Mouse (Mus musculus) lung, postnatal 0 days (tissue): ENCODE data around the gene Mpzl2. TPM values are rescaled to one million over a fixed set of nuclear protein-coding genes. Genes with fewer than 3 reads are reported as not detected.
"Not testable (repeated sequence)": the region's sequence is repeated elsewhere in the genome, so short reads cannot be mapped to it uniquely, and the experiment has no call there.

Source experiments
- ATAC-seq: fragments of 200-750 bp; cut with Nextera tagmentation; 2 replicates; pipeline ENCODE4 v1.8.0; 2017; ENCODE audit warnings: moderate library complexity
- DNase-seq: peaks from one replicate; pipeline ENCODE4 v3.0.0-alpha.2; 2016; ENCODE audit warnings: low spot score
- H3K27ac ChIP-seq: fragments of 300-500 bp; sonication (generic); 2 replicates; pipeline ENCODE4 v1.5.1; 2014; ENCODE audit warnings: antibody characterized with exemption, mild to moderate bottlenecking, low read length, mixed read lengths
- H3K27me3 ChIP-seq: fragments of 300-500 bp; sonication (generic); replicated peaks from 2 replicates; pipeline ENCODE4 v1.6.1; 2014; ENCODE audit warnings: low read length, mixed read lengths; ENCODE audit not compliant: insufficient read depth
- H3K36me3 ChIP-seq: fragments of 300-500 bp; sonication (generic); 2 replicates; pipeline ENCODE4 v1.6.1; 2014; ENCODE audit warnings: low read length, mixed read lengths; ENCODE audit not compliant: insufficient read depth
- H3K4me1 ChIP-seq: fragments of 300-500 bp; sonication (generic); 2 replicates; pipeline ENCODE4 v1.6.1; 2014; ENCODE audit warnings: antibody characterized with exemption, low read depth, low read length, mixed read lengths; ENCODE audit not compliant: insufficient read depth
- H3K4me2 ChIP-seq: fragments of 300-500 bp; sonication (generic); replicated peaks from 2 replicates; pipeline ENCODE4 v1.6.1; 2014; ENCODE audit warnings: low read depth, mild to moderate bottlenecking, low read length, moderate library complexity, mixed read lengths
- H3K4me3 ChIP-seq: fragments of 300-500 bp; sonication (generic); 2 replicates; pipeline ENCODE4 v1.5.1; 2014; ENCODE audit warnings: low read depth, low read length
- H3K9ac ChIP-seq: fragments of 300-500 bp; sonication (generic); replicated peaks from 2 replicates; pipeline ENCODE4 v1.6.1; 2014; ENCODE audit warnings: low read depth, mild to moderate bottlenecking
- H3K9me3 ChIP-seq: fragments of 300-500 bp; sonication (generic); 2 replicates; pipeline ENCODE4 v1.6.1; 2016; ENCODE audit warnings: low read length, mixed read lengths
- CTCF ChIP-seq: IDR thresholded peaks from 2 replicates; pipeline ENCODE4 v1.5.1; 2016; ENCODE audit warnings: antibody characterized with exemption, mild to moderate bottlenecking
- EP300 ChIP-seq: IDR thresholded peaks from 2 replicates; pipeline ENCODE4 v1.6.1; 2016; ENCODE audit warnings: antibody characterized with exemption, mild to moderate bottlenecking, control low read depth
- WGBS: fragments of 180-500 bp; shearing (Covaris S2); extraction: QIAGEN DNeasy Blood & Tissue Kit; methylation state at CpG from one replicate; pipeline ENCODE4 v1.1.7; 2014; 5-methylcytosine and 5-hydroxymethylcytosine counted together
- polyA plus RNA-seq: library from polyadenylated mRNA; unstranded; fragments of >200 nt; fragmentation: Nextera tagmentation; extraction: Ambion mirVana; gene quantifications from 2 replicates; pipeline ENCODE4 v1.2.1, GENCODE M21; 2015

Mpzl2 gene
- polyA plus RNA-seq, 1 experiment from 2014 or later, result 4.3 TPM

DNA sequence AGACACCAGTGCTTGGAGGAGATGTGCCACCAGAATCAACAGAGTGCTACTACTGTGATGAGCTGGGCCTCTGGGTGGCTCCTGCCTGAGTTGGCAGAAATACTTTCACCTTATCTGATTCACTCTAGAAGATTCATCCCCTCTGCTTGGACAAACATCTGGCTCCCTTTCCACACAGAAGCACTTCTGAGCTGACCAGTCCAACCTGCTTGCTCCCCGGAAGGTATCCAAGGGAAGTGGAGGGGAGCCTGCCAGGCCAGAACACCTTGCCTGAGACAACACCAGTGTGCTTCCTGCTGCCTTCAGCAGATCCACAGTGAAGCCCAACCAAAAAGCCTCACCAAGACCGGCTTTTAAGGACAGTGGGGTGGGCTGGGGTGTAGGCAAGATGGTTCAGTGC, 15.4 kb upstream of the Mpzl2 start:
- no peak overlapping the region for H3K4me2 ChIP-seq
- ATAC-seq (no peak), DNase-seq (no peak)
- no peaks in the 10 kb centered on the region for H3K27me3 ChIP-seq
- H3K27ac ChIP-seq, result no peak overlapping the region
- H3K9me3 ChIP-seq, result no peaks in the 10 kb centered on the region
- no peaks in the 10 kb centered on the region for H3K36me3 ChIP-seq
- 52% methylated on average over 2 of the region's 2 CpGs for WGBS
- H3K4me3 ChIP-seq, result no peak overlapping the region
- no peak overlapping the region for H3K9ac ChIP-seq
- TF ChIP-seq EP300 (no peak), CTCF (no peak)
- H3K4me1 ChIP-seq, result no peaks in the 10 kb centered on the region

GRCm38 (mm10) chr9:45027376-45027775, 12.2 kb upstream of the Mpzl2 start:
- TF ChIP-seq EP300 (no peak), CTCF (no peak)
- Histone ChIP-seq H3K9me3 (no peaks in the 10 kb centered on the region), H3K4me1 (no peaks in the 10 kb centered on the region), H3K36me3 (no peaks in the 10 kb centered on the region), H3K4me2 (no peak overlapping the region), H3K27me3 (no peaks in the 10 kb centered on the region), H3K27ac (no peak overlapping the region), H3K9ac (no peak overlapping the region), H3K4me3 (no peak overlapping the region)
- no peak for ATAC-seq
- WGBS, result 52% methylated on average over 8 of the region's 8 CpGs
- peak; percentile 23 for DNase-seq

- Histone ChIP-seq H3K9me3 (no peaks in the 10 kb centered on the region), H3K4me2 (no peak overlapping the region), H3K9ac (no peak overlapping the region), H3K36me3 (no peaks in the 10 kb centered on the region), H3K4me1 (no peaks in the 10 kb centered on the region), H3K4me3 (no peak overlapping the region), H3K27me3 (no peaks in the 10 kb centered on the region), H3K27ac (no peak overlapping the region)
- no peak for DNase-seq
- no peak for ATAC-seq
- TF ChIP-seq EP300 (no peak), CTCF (no peak)
- WGBS, result 45% methylated on average over 6 of the region's 6 CpGs
These were observed 9.3 kb upstream of the Mpzl2 start for GRCm38 (mm10) chr9:45030341-45030740.

DNA sequence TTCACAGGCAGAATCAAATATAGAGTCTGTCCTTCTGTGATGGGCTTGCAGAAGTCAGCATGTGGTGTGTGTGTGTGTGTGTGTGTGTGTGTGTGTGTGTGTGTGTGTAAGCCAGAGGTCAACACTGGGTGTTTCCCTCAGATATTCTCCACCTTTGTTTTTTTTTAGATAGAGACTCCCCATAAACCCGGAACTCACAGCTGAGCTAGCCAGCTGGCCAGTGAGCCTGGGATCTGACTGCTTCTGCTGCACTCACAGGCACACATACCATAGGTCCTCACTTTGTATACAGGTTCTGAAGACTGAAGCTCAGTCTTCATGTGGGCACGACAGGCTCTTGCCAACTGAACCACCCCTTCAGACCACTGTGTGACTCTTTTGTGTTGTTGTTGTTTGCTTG, 7.3 kb upstream of the Mpzl2 start:
- TF ChIP-seq EP300, result no peak
- TF ChIP-seq CTCF, result no peak
- Histone ChIP-seq H3K27me3 (no peaks in the 10 kb centered on the region), H3K27ac (no peak overlapping the region), H3K4me3 (no peak overlapping the region), H3K4me2 (no peak overlapping the region), H3K4me1 (no peaks in the 10 kb centered on the region), H3K36me3 (no peaks in the 10 kb centered on the region), H3K9me3 (no peaks in the 10 kb centered on the region), H3K9ac (no peak overlapping the region)
- no peak for DNase-seq
- no peak for ATAC-seq
- WGBS, result 51% methylated on average over 2 of the region's 2 CpGs

DNA sequence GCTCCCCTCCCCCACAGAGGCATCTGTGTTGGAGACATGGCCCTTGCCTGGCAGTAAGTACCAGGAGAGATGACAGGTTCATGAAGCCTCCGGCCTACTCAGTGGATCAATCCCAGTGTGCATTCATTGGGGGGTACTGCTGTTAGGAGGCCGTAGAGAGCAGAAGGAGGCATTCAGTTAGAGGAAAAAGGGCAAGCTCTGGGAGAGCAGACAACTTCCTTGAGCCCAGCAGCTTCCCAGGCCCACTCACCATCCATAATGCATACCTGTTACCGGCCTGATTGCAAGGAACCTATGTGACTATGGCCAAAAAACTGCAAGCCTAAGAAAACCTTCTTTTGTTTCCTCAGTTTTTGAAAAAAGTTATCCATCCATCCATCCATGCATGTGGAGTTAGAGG, 5.1 kb upstream of the Mpzl2 start:
- 73% methylated on average over 3 of the region's 3 CpGs for WGBS
- Histone ChIP-seq H3K27me3 (no peaks in the 10 kb centered on the region), H3K4me1 (no peaks in the 10 kb centered on the region), H3K9ac (no peak overlapping the region), H3K9me3 (no peaks in the 10 kb centered on the region), H3K36me3 (no peaks in the 10 kb centered on the region), H3K27ac (no peak overlapping the region), H3K4me2 (no peak overlapping the region), H3K4me3 (no peak overlapping the region)
- TF ChIP-seq EP300 (no peak), CTCF (no peak)
- DNase-seq (no peak), ATAC-seq (no peak)

DNA sequence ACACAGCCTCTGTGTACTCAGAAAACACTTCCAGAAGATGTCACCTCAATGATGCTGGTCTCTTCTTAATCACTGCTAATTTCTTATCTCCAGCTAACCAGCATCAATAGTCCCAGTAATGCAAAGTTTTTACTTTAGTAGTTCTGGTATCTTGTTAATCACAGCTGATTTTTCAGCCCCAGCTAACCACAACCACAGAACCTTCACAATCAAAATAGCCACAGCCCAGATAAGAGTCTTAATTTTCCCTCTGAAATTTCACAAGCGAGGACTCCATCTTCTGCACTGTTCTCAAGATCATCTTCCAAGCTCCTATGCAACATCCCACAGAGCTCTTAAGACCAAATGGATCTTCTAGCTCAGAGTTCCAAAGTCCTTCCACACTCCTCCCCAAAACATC, 1.8 kb upstream of the Mpzl2 start:
- not testable (repeated sequence) for H3K36me3 ChIP-seq, DNase-seq, H3K4me1 ChIP-seq, H3K9ac ChIP-seq, H3K4me3 ChIP-seq, ATAC-seq, H3K4me2 ChIP-seq, H3K27ac ChIP-seq, H3K27me3 ChIP-seq, H3K9me3 ChIP-seq
- WGBS, result 73% methylated on average over 1 of the region's 1 CpGs

DNA sequence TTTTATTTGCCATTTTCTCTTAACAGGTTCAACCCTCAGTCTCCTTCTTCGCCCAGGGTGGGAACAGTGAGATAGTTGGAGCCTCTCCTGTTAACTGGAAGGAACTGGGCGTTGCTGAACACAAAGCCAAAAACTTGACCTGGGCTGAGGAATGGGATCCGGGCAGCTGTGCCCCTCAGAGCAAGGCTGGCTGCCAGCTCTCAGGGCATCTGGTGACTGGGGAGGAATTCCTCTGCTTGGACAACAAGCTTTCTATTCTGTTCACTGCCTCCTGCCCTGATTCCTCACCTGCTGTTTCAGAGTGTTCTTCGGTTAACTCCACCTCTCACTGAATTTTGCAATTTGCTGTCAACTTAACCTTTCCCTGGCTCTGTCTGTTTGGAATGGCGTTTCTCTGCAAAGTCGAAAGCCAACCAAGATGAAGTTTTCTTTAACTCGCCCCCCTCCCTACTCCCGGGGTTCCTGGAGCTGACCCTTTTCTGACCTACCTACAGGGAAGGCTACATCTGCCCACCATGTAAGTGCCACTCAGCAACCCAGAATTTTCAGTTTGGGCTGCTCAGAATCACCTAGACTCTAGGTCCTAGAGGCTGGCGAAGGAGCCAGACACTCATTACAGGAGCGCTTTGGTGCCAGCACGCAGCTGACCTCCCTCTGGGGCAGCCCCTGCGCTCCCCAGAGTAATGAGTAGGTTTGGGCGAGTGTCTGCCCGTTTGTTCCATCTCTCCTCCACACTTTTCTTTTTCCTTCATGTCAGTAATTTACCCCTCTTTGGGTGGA, 657 bp downstream of the Mpzl2 start:
- Histone ChIP-seq H3K27ac (no peak overlapping the region), H3K27me3 (no peaks in the 10 kb centered on the region), H3K4me3 (no peak overlapping the region; the same call in 1 of the 2 replicates), H3K4me1 (no peaks in the 10 kb centered on the region), H3K9me3 (no peaks in the 10 kb centered on the region), H3K36me3 (no peaks in the 10 kb centered on the region), H3K4me2 (peak overlapping the region; percentile 45), H3K9ac (no peak overlapping the region)
- TF ChIP-seq EP300 (no peak), CTCF (no peak)
- DNase-seq (peak; percentile 27), ATAC-seq (no peak)
- 8% methylated on average over 14 of the region's 14 CpGs for WGBS
